Mouse (Mus musculus): ENCODE results near the gene Dyrk4. TPM values are rescaled to one million over a fixed set of nuclear protein-coding genes. Genes with fewer than 3 reads are reported as not detected.

The Dyrk4 gene
- 0.09 and 0.78 TPM in 2 replicates for polyA plus RNA-seq (2015; fragmentation: Nextera tagmentation; extraction: Ambion mirVana)

GRCm38 (mm10) chr6:126921111-126921881 is at the start of gene Dyrk4:
Dyrk4 (minus strand) TSS chr6:126921839.
- Histone ChIP-seq H3K4me2 (peak within 1 kb of the TSS; percentile 48), H3K4me1 (no peaks in the 10 kb centered on the region), H3K9ac (replicated peaks) (no peak within 1 kb of the TSS), H3K4me3 (replicated peaks) (peak within 1 kb of the TSS; percentile 21), H3K9me3 (replicated peaks) (no peaks in the 10 kb centered on the region), H3K36me3 (peaks cover 5% of the 10 kb centered on the region; the same call in 1 of the 2 replicates), H3K27ac (replicated peaks) (no peak within 1 kb of the TSS), H3K27me3 (replicated peaks) (no peaks in the 10 kb centered on the region)
- no peak for ATAC-seq (ENCODE audit: low FRiP score)
- WGBS, result 7% methylated on average over 21 of the region's 21 CpGs

DNA sequence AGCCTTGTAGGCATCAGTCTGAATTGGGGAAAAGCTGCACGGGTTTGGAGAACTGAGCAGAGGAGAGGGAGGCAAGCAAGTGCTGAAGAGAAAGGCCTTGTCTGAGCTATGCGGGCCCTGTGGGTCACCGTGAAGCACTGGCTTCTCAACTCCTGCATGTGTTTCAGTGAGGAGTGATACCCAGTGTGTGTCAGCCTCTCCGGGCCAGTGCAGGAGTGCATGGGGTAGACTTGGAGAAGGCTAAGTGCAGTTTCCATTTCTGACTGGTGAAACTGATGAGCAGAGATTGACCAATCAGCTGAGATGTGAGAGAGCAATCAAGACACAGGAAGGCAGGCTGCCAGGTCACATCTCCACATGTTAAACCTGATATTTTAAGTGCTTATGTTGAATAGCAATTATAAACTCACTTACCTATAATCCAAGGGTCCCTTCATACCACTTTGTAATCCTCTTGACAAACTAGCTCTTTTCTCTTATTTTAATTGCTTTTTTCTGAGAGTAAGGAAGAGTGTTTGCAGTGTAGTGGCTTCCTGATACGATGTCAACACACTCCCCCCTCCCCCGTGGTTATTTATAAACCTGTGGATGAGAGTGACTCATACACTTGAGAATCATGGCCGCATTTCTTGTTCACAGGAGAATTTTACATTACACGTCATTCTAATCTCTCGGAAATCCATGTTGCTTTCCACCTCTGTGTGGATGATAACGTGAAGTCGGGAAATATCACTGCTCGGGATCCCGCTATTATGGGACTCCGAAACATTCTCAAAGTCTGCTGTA is 44.8 kb upstream of the Dyrk4 start:
- Histone ChIP-seq H3K4me2 (no peak overlapping the region), H3K27ac (replicated peaks) (no peak overlapping the region), H3K36me3 (peaks cover 62% of the 10 kb centered on the region), H3K4me3 (replicated peaks) (no peak overlapping the region), H3K9me3 (replicated peaks) (no peaks in the 10 kb centered on the region), H3K27me3 (replicated peaks) (no peaks in the 10 kb centered on the region), H3K9ac (replicated peaks) (no peak overlapping the region), H3K4me1 (no peaks in the 10 kb centered on the region)
- WGBS, result 92% methylated on average over 14 of the region's 14 CpGs
- no peak for ATAC-seq (ENCODE audit: low FRiP score)

- H3K27ac ChIP-seq (replicated peaks), result no peak overlapping the region
- ATAC-seq (ENCODE audit: low FRiP score), result no peak
- H3K4me1 ChIP-seq, result no peaks in the 10 kb centered on the region
- peaks cover 56% of the 10 kb centered on the region for H3K36me3 ChIP-seq
- no peaks in the 10 kb centered on the region for H3K9me3 ChIP-seq (replicated peaks)
- no peaks in the 10 kb centered on the region for H3K27me3 ChIP-seq (replicated peaks)
- no peak overlapping the region for H3K4me2 ChIP-seq
- H3K9ac ChIP-seq (replicated peaks), result no peak overlapping the region
- 91% methylated on average over 9 of the region's 9 CpGs for WGBS
- H3K4me3 ChIP-seq (replicated peaks), result no peak overlapping the region
Observed at GRCm38 (mm10) chr6:126963426-126963825, 41.8 kb upstream of the Dyrk4 start.

- no peaks in the 10 kb centered on the region for H3K4me1 ChIP-seq
- H3K9me3 ChIP-seq (replicated peaks), result no peaks in the 10 kb centered on the region
- no peak overlapping the region for H3K9ac ChIP-seq (replicated peaks)
- H3K27me3 ChIP-seq (replicated peaks), result no peaks in the 10 kb centered on the region
- ATAC-seq (ENCODE audit: low FRiP score), result no peak
- H3K4me3 ChIP-seq (replicated peaks), result no peak overlapping the region
- no peak overlapping the region for H3K4me2 ChIP-seq
- no peak overlapping the region for H3K27ac ChIP-seq (replicated peaks)
- WGBS, result 87% methylated on average over 5 of the region's 5 CpGs
- H3K36me3 ChIP-seq, result peaks cover 55% of the 10 kb centered on the region
Observed at GRCm38 (mm10) chr6:126962709-126963108, 41.1 kb upstream of the Dyrk4 start.

- Histone ChIP-seq H3K9ac (replicated peaks) (no peak overlapping the region), H3K4me3 (replicated peaks) (no peak overlapping the region), H3K27ac (replicated peaks) (no peak overlapping the region), H3K9me3 (replicated peaks) (no peaks in the 10 kb centered on the region), H3K36me3 (peaks cover 57% of the 10 kb centered on the region), H3K4me2 (no peak overlapping the region), H3K27me3 (replicated peaks) (no peaks in the 10 kb centered on the region), H3K4me1 (no peaks in the 10 kb centered on the region)
- WGBS, result 92% methylated on average over 8 of the region's 8 CpGs
- ATAC-seq (ENCODE audit: low FRiP score), result no peak
Observed at GRCm38 (mm10) chr6:126961371-126962018, 39.9 kb upstream of the Dyrk4 start.

DNA sequence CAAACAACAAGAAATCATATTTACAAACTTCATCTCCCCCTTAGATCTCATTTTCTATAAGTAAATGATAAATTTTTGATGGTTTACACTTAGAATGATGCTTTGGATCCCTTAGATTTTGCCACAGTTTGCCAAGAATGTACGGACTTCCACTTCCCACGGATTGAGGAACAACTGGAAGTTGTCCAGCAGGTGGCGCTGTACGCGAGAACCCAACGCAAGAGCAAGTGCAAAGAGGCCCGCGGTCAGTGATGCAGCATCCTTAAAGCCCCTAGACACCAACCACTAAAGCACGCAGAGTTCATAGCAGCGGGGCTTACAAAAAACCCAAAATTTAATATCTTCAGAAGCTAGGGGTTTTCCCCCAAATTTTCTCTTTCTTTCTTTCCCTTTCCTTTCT is 34.1 kb upstream of the Dyrk4 start:
- no peak overlapping the region for H3K9ac ChIP-seq (replicated peaks)
- no peaks in the 10 kb centered on the region for H3K27me3 ChIP-seq (replicated peaks)
- no peak overlapping the region for H3K27ac ChIP-seq (replicated peaks)
- peaks cover 63% of the 10 kb centered on the region for H3K36me3 ChIP-seq
- WGBS, result 8% methylated on average over 10 of the region's 10 CpGs
- H3K4me3 ChIP-seq (replicated peaks), result no peak overlapping the region
- no peaks in the 10 kb centered on the region for H3K9me3 ChIP-seq (replicated peaks)
- no peak for ATAC-seq (ENCODE audit: low FRiP score)
- H3K4me1 ChIP-seq, result no peaks in the 10 kb centered on the region
- H3K4me2 ChIP-seq, result no peak overlapping the region

DNA sequence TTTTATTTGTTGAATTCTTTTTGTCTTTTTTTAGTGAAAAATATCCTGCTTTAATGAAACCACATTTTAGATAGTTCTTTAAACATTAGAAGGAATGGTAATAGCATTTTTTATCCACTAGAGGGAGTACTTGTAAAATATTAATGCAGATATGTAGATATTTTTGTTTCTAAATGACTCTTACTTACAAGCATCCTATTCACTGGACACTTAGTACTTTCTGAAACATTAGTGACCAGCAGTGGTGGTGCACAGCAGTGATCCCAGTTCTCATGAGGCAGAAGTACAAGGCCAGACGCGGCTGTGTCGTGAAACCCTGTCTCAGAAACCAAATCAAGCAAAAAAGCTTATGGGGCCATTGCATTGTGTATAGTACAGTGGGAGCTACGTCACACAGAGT is 26.7 kb upstream of the Dyrk4 start:
- 90% methylated on average over 4 of the region's 4 CpGs for WGBS
- H3K4me2 ChIP-seq, result no peak overlapping the region
- H3K4me3 ChIP-seq (replicated peaks), result no peak overlapping the region
- no peak overlapping the region for H3K9ac ChIP-seq (replicated peaks)
- no peak overlapping the region for H3K27ac ChIP-seq (replicated peaks)
- H3K36me3 ChIP-seq, result peaks cover 63% of the 10 kb centered on the region
- no peaks in the 10 kb centered on the region for H3K4me1 ChIP-seq
- ATAC-seq (ENCODE audit: low FRiP score), result no peak
- no peaks in the 10 kb centered on the region for H3K27me3 ChIP-seq (replicated peaks)
- no peaks in the 10 kb centered on the region for H3K9me3 ChIP-seq (replicated peaks)

DNA sequence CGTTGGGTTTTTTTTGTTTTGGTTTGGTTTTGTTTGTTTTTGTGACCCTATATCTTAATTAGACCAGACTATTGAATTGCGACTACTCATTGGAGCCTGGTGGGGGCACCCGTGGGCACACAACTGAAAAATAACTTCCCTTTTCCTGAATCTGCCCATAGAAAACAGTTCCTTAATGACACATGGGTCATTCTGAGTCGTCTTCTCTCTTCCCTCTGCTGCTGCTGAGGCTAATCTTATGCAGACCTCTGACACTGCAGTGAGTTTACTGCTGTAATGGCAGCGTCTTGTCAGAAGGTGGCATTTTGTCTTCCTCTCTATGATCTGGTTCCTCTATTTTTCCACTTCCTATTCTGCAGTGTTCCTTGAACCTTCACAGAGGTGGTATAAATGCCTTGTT is 18.8 kb upstream of the Dyrk4 start:
- ATAC-seq (ENCODE audit: low FRiP score), result peak; percentile 10; the same call in 1 of the 2 replicates
- Histone ChIP-seq H3K27ac (replicated peaks) (no peak overlapping the region), H3K27me3 (replicated peaks) (no peaks in the 10 kb centered on the region), H3K4me1 (peaks cover 21% of the 10 kb centered on the region), H3K4me3 (replicated peaks) (peak overlapping the region; percentile 74), H3K9ac (replicated peaks) (peak overlapping the region; percentile 56), H3K36me3 (peaks cover 27% of the 10 kb centered on the region), H3K4me2 (peak overlapping the region; percentile 94), H3K9me3 (replicated peaks) (no peaks in the 10 kb centered on the region)
- 1% methylated on average over 5 of the region's 5 CpGs for WGBS

DNA sequence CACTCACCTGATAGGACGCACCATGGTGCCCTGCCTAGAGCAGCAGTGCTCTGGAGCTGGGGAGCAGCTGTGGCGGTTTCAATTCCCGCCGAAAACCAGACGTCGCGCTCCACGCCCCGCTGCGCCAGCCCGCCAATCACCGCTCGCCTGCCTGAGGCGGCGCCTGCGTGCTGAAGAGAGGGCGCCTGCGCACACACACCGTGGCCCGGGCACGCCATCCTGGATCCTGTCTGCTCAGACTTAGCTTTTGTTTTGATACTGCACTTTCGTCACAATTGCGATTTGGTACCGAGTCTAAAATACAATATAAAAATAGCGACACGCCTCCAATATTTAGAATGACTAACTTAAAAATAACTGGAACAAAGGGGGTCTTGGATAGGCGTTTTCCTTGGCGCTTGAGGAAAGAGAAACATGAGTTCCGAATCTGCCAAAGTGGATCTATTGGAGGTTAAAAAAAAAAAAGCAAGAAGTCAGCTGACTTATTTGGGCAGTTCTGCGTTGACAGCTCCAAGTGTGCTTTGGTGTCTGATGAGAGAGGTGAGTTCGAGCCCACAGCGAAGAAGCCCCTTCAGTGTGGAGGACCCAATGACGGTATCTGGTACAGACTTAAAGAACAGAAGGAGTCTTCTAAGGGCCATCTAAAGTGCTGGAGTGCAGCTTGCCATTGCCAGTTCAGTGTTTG is 18.0 kb upstream of the Dyrk4 start, which contains the start of the genes Rad51ap1 and D6Wsu163e:
TSS of gene Rad51ap1 (minus strand) at position 101 of the 685 bp plus-strand sequence.
TSS of gene D6Wsu163e (plus strand) at position 476 of the 685 bp plus-strand sequence.
- Histone ChIP-seq H3K27me3 (replicated peaks) (no peaks in the 10 kb centered on the region), H3K9ac (replicated peaks) (peak within 1 kb of the TSS; percentile 56), H3K4me3 (replicated peaks) (peak within 1 kb of the TSS; percentile 74), H3K36me3 (peaks cover 20% of the 10 kb centered on the region), H3K9me3 (replicated peaks) (no peaks in the 10 kb centered on the region), H3K27ac (replicated peaks) (peak within 1 kb of the TSS; percentile 70), H3K4me2 (peak within 1 kb of the TSS; percentile 94), H3K4me1 (peaks cover 21% of the 10 kb centered on the region)
- peak; percentile 99 for ATAC-seq (ENCODE audit: low FRiP score)
- WGBS, result under 1% methylated on average over 33 of the region's 33 CpGs

GRCm38 (mm10) chr6:126938853-126939486 is 17.3 kb upstream of the Dyrk4 start:
- under 1% methylated on average over 31 of the region's 31 CpGs for WGBS
- peak overlapping the region; percentile 74 for H3K4me3 ChIP-seq (replicated peaks)
- H3K36me3 ChIP-seq, result peaks cover 13% of the 10 kb centered on the region
- H3K4me2 ChIP-seq, result peak overlapping the region; percentile 94
- H3K27me3 ChIP-seq (replicated peaks), result no peaks in the 10 kb centered on the region
- ATAC-seq (ENCODE audit: low FRiP score), result no peak; the same call in 1 of the 2 replicates
- H3K27ac ChIP-seq (replicated peaks), result no peak overlapping the region
- peak overlapping the region; percentile 51 for H3K9ac ChIP-seq (replicated peaks)
- no peaks in the 10 kb centered on the region for H3K9me3 ChIP-seq (replicated peaks)
- H3K4me1 ChIP-seq, result peaks cover 21% of the 10 kb centered on the region

Data from neural tube, embryonic 15.5 days (tissue).